Mouse (Mus musculus) hindbrain, postnatal 0 days (tissue): ENCODE results near the gene Pcyt1a. TPM values are rescaled to one million over a fixed set of nuclear protein-coding genes. Genes with fewer than 3 reads are reported as not detected.

ENCODE experiments used
- ATAC-seq: fragments of 200-750 bp; cut with Nextera tagmentation; 2 replicates; pipeline ENCODE4 v1.8.0; 2017; ENCODE audit warnings: mild to moderate bottlenecking, moderate TSS enrichment, moderate library complexity
- DNase-seq: peaks from one replicate; pipeline ENCODE4 v3.0.0-alpha.2; 2015; ENCODE audit warnings: low spot score
- H3K27ac ChIP-seq: fragments of 300-500 bp; sonication (generic); 2 replicates; pipeline ENCODE4 v1.5.1; 2014; ENCODE audit warnings: mild to moderate bottlenecking
- H3K27me3 ChIP-seq: fragments of 300-500 bp; sonication (generic); 2 replicates; pipeline ENCODE4 v1.6.1; 2014; ENCODE audit warnings: low read length, mixed read lengths; ENCODE audit not compliant: insufficient read depth
- H3K36me3 ChIP-seq: fragments of 300-500 bp; sonication (generic); 2 replicates; pipeline ENCODE4 v1.6.1; 2014; ENCODE audit warnings: low read length, mixed read lengths; ENCODE audit not compliant: insufficient read depth
- H3K4me1 ChIP-seq: fragments of 300-500 bp; sonication (generic); 2 replicates; pipeline ENCODE4 v1.6.1; 2014; ENCODE audit warnings: antibody characterized with exemption, low read length, mixed read lengths; ENCODE audit not compliant: insufficient read depth
- H3K4me2 ChIP-seq: fragments of 300-500 bp; sonication (generic); 2 replicates; pipeline ENCODE4 v1.6.1; 2014; ENCODE audit warnings: low read depth, mild to moderate bottlenecking, low read length, moderate library complexity, mixed read lengths
- H3K4me3 ChIP-seq: fragments of 300-500 bp; sonication (generic); 2 replicates; pipeline ENCODE4 v1.5.1; 2014; ENCODE audit warnings: low read length
- H3K9ac ChIP-seq: fragments of 300-500 bp; sonication (generic); replicated peaks from 2 replicates; pipeline ENCODE4 v1.6.1; 2014; ENCODE audit warnings: mild to moderate bottlenecking, low read length, moderate library complexity, mixed read lengths
- H3K9me3 ChIP-seq: fragments of 300-500 bp; sonication (generic); 2 replicates; pipeline ENCODE4 v1.6.1; 2016; ENCODE audit warnings: low read length, mixed read lengths
- CTCF ChIP-seq: IDR thresholded peaks from 2 replicates; pipeline ENCODE4 v1.5.1; 2016; ENCODE audit warnings: antibody characterized with exemption, control low read depth, low read depth
- whole genome bisulfite sequencing: fragments of 180-500 bp; shearing (Covaris S2); extraction: QIAGEN DNeasy Blood & Tissue Kit; methylation state at CpG from one replicate; pipeline ENCODE4 v1.1.7; 2014; 5-methylcytosine and 5-hydroxymethylcytosine counted together
- polyA plus RNA-seq: library from polyadenylated mRNA; unstranded; fragments of >200 nt; fragmentation: Nextera tagmentation; extraction: Ambion mirVana; gene quantifications from 2 replicates; pipeline ENCODE4 v1.2.1, GENCODE M21; 2015
- total RNA-seq: library from RNA; depleted of rRNA; stranded (reverse); fragments of >200 nt; gene quantifications from 2 replicates; pipeline ENCODE4 v1.2.3, GENCODE M21; 2014

Pcyt1a gene
- total and polyA plus RNA-seq, 2 experiments from 2014 or later = 47.6 to 49.3 TPM

DNA sequence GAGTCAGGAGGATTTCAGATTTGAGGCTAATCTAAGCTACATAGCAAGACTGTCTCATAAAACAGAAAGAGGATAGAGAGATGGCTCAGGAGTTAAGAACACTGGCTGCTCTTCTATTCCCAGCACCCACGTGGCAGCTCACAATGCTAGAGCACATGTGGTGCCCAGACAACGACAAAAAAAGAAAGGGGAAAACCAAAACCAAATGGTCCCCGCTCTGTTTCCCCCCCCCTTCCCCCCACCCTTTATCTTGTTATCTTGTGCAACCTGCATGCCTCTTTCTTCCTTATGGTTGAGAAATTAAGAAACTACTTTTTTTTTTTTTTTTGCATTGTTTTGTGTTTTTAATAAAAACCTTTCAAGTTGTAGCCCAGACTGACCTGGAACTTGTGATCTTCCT lies 37.8 kb downstream of the Pcyt1a start:
- H3K27ac ChIP-seq = no peak overlapping the region
- WGBS = 77% methylated on average over 3 of the region's 3 CpGs
- no peak overlapping the region for H3K4me2 ChIP-seq
- H3K9ac ChIP-seq = no peak overlapping the region
- H3K9me3 ChIP-seq = no peaks in the 10 kb centered on the region
- H3K4me1 ChIP-seq = no peaks in the 10 kb centered on the region
- ATAC-seq (no peak), DNase-seq (no peak)
- peaks cover 43% of the 10 kb centered on the region for H3K36me3 ChIP-seq
- H3K27me3 ChIP-seq = no peaks in the 10 kb centered on the region
- no peak overlapping the region for H3K4me3 ChIP-seq
- no peak for TF ChIP-seq CTCF

DNA sequence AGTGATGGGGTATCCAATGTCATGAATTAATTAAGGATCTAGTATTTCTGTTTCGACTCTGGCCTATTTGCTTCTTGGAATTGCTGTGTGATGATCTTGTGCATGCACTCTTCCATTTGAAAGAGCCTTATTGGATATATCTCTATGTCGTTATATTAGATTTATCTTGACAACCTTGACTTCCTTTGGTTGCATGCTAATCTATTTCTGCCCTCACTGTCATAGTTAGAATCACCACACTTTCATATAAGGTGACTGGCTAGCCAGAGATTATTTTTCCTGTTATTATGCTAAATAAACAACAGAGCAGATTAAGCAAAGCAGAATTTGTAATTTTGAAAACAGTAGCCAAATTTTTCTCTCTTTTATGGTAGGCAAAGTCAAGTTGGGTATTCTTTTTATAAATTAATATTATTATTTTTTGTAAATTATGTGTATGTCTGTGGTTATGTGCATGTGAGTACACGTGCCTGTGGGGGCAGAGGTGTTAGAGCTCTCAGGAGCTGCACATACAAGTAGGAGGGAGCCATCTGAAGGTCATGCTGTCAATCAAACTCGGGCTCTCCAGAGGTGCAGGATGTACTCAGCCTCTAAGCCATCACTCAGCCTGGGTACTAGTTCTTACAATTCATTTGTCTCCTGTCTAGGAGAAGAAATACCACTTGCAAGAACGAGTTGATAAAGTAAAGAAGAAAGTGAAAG lies 38.8 kb downstream of the Pcyt1a start:
- no peaks in the 10 kb centered on the region for H3K4me1 ChIP-seq
- H3K4me3 ChIP-seq = no peak overlapping the region
- H3K9me3 ChIP-seq = no peaks in the 10 kb centered on the region
- no peak overlapping the region for H3K27ac ChIP-seq
- H3K4me2 ChIP-seq = no peak overlapping the region
- ATAC-seq (no peak), DNase-seq (no peak)
- peaks cover 38% of the 10 kb centered on the region for H3K36me3 ChIP-seq
- no peaks in the 10 kb centered on the region for H3K27me3 ChIP-seq
- no peak for TF ChIP-seq CTCF
- H3K9ac ChIP-seq = no peak overlapping the region
- WGBS = 87% methylated on average over 5 of the region's 5 CpGs

DNA sequence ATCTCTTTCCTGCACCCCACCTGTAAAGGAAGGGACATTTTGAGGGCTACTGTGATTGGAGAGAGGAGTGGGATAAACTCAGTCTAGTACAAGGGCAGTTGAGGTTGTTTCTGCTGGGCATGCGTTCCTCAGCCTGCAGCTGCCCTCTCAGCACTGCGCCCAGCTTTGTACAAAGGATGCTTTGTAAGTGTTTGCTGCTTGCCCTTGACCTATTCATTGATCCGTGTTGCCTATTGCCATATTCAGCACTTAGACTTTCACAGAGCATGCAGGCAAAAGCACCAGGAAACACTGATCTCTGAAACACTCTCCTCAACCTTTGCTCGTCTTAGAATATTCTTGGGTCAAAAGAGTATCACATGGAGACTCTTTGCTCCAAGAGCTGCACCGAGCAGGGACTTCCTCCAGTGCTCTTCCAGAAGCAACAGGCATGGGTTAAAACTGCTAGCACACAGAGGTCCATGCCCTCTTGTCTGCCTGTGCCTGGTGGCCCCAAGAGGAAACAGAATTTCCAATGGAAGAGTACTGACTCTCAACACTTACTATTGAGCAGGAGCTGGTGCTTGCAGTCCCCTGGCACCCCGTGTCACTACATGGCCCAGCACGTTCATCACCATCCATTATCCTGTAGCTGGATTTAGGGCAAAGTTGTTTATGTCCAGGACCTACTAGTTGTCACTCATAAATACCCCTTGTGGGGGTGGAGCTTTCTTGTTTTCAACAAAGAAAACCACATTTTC lies 41.7 kb downstream of the Pcyt1a start:
- peaks cover 32% of the 10 kb centered on the region for H3K36me3 ChIP-seq
- WGBS = 78% methylated on average over 7 of the region's 7 CpGs
- H3K27me3 ChIP-seq = no peaks in the 10 kb centered on the region
- no peak for ATAC-seq
- H3K4me3 ChIP-seq = no peak overlapping the region
- no peak for TF ChIP-seq CTCF
- no peaks in the 10 kb centered on the region for H3K9me3 ChIP-seq
- no peak overlapping the region for H3K27ac ChIP-seq
- no peak overlapping the region for H3K4me2 ChIP-seq
- DNase-seq = no peak
- no peak overlapping the region for H3K9ac ChIP-seq
- no peaks in the 10 kb centered on the region for H3K4me1 ChIP-seq

DNA sequence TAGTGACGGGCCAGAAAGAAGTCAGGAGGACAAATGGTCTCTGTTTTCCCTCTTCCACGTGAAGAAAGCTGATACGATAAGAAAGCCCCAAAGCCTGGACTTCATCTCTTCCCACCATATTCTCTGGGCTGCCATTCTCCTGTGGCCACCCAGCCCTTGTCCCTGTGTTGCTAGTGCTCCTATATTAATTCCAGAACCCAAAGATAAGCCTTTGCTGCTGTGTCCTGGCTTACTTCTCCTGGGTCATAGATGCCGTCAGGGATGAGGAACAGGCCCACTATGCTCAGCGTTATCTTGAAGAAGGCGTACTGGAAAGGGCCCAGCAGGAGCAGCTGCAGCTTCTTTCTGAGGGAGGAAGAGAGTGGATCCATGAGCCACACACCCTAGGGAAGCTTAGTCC lies 46.6 kb downstream of the Pcyt1a start:
- H3K4me1 ChIP-seq = no peaks in the 10 kb centered on the region
- 90% methylated on average over 6 of the region's 6 CpGs for WGBS
- H3K36me3 ChIP-seq = peaks cover 8% of the 10 kb centered on the region; the same call in 1 of the 2 replicates
- no peaks in the 10 kb centered on the region for H3K9me3 ChIP-seq
- DNase-seq (no peak), ATAC-seq (no peak)
- no peaks in the 10 kb centered on the region for H3K27me3 ChIP-seq
- TF ChIP-seq CTCF = no peak
- no peak overlapping the region for H3K4me2 ChIP-seq
- no peak overlapping the region for H3K9ac ChIP-seq
- no peak overlapping the region for H3K4me3 ChIP-seq
- no peak overlapping the region for H3K27ac ChIP-seq

DNA sequence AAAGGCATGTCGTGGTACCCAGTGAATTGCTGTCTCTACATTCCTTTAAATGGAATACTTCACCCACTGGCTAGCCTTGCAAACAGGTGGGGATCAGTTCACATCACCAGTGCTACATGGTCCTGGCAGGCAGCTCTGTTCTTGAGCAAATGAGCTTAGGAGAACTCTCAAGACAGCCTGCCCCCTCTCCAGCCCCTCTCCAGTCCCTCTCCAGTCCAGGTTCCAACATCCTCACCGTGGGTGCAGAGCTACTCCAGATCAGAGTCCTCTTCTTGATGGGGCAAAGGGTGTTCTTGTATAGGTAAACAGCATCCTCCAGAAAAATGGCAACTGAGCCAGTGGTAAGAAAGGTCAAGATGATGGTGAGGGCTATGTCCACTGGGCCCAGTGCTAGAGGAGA lies 48.7 kb downstream of the Pcyt1a start:
- Histone ChIP-seq H3K9me3 (no peaks in the 10 kb centered on the region), H3K4me3 (no peak overlapping the region), H3K27ac (no peak overlapping the region), H3K9ac (no peak overlapping the region), H3K36me3 (no peaks in the 10 kb centered on the region), H3K4me1 (no peaks in the 10 kb centered on the region), H3K27me3 (no peaks in the 10 kb centered on the region), H3K4me2 (no peak overlapping the region)
- 71% methylated on average over 2 of the region's 2 CpGs for WGBS
- ATAC-seq (no peak), DNase-seq (no peak)
- TF ChIP-seq CTCF = no peak

DNA sequence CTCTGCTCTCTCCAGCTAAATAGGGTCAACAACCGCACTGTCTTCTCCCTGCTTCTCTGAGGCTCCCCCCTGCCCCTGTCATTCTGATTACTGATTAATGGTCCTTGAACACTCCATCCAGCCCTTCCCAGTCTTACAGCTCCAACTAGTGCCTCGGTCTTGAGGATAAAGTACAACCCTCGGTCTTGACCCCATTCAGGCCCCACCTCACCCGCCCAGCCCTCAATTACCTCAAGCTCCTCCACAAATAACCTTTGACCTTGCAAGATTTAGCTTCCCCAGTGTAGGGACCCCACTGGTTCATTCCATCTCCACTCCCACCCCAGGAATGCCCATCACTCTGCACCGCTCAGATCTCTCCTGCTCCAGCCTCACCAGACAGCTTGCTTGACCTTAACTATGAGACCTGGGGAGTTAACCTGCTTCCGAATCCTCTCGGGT lies 53.7 kb downstream of the Pcyt1a start:
- Histone ChIP-seq H3K4me2 (no peak overlapping the region), H3K27me3 (no peaks in the 10 kb centered on the region), H3K9ac (no peak overlapping the region), H3K9me3 (no peaks in the 10 kb centered on the region), H3K4me3 (no peak overlapping the region), H3K36me3 (no peaks in the 10 kb centered on the region), H3K27ac (no peak overlapping the region), H3K4me1 (no peaks in the 10 kb centered on the region)
- ATAC-seq = no peak
- 58% methylated on average over 7 of the region's 7 CpGs for WGBS
- no peak for TF ChIP-seq CTCF
- DNase-seq = no peak

DNA sequence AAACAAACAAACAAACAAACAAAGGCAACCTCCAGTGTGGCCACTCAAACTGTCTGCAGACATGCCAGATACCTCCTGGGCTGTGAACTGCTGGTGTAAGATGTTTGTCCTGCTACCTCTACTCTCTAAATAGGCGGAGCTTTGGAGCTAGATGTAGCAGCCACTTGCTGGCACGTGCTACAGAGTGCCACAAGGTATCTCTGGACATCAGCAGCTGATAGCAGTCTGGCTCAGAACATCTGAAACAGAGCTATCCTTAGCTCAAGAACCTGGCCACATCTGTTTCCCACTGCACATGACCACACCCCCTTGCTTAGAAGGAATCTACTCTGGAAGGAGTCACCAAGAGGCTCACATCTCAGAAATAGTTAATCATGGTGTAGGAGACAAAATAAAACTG lies 54.5 kb downstream of the Pcyt1a start:
- H3K9ac ChIP-seq = no peak overlapping the region
- DNase-seq = no peak
- TF ChIP-seq CTCF = no peak
- no peak overlapping the region for H3K27ac ChIP-seq
- no peaks in the 10 kb centered on the region for H3K9me3 ChIP-seq
- no peaks in the 10 kb centered on the region for H3K4me1 ChIP-seq
- no peaks in the 10 kb centered on the region for H3K36me3 ChIP-seq
- no peak for ATAC-seq
- H3K4me3 ChIP-seq = no peak overlapping the region
- no peak overlapping the region for H3K4me2 ChIP-seq
- WGBS = 86% methylated on average over 2 of the region's 2 CpGs
- no peaks in the 10 kb centered on the region for H3K27me3 ChIP-seq
